Mouse (Mus musculus) spleen, adult 2 months (tissue): ENCODE measurements around the gene Fancc. TPM values are rescaled to one million over a fixed set of nuclear protein-coding genes. Genes with fewer than 3 reads are reported as not detected.

Source experiments
- DNase-seq, 2 experiments: peaks; one replicate each; pipeline versions ENCODE4 v3.0.0 to v3.0.0-alpha.2; 2012 to 2021; ENCODE audit warnings: low spot score in 2 of 2, low read depth in 1 of 2
- H3K27ac ChIP-seq: fragments of 200-500 bp; 2 replicates; pipeline ENCODE4 v1.5.1; 2012; ENCODE audit warnings: low read length, inconsistent platforms; ENCODE audit not compliant: insufficient read depth
- H3K27me3 ChIP-seq: fragments of 200-500 bp; 2 replicates; pipeline ENCODE4 v1.6.1; 2012; ENCODE audit warnings: mild to moderate bottlenecking, moderate library complexity, low read length, inconsistent platforms; ENCODE audit not compliant: control insufficient read depth, insufficient read depth
- H3K36me3 ChIP-seq: fragments of 200-500 bp; 2 replicates; pipeline ENCODE4 v1.6.1; 2012; ENCODE audit warnings: mild to moderate bottlenecking, low read length, inconsistent platforms; ENCODE audit not compliant: control insufficient read depth, insufficient read depth
- H3K4me1 ChIP-seq: fragments of 200-500 bp; 2 replicates; pipeline ENCODE4 v1.6.1; 2011; ENCODE audit warnings: inconsistent platforms; ENCODE audit not compliant: control insufficient read depth, insufficient read depth, insufficient read length
- H3K4me3 ChIP-seq: fragments of 200-500 bp; 2 replicates; pipeline ENCODE4 v1.5.1; 2011; ENCODE audit warnings: mild to moderate bottlenecking, inconsistent platforms; ENCODE audit not compliant: insufficient read depth, insufficient read length; ENCODE audit errors: extremely low read depth
- CTCF ChIP-seq: fragments of 200-500 bp; IDR thresholded peaks from 2 replicates; pipeline ENCODE4 v1.5.1; 2011; ENCODE audit warnings: mild to moderate bottlenecking, inconsistent platforms; ENCODE audit not compliant: insufficient read depth, insufficient read length, insufficient replicate concordance; ENCODE audit errors: extremely low read depth
- POLR2A ChIP-seq: fragments of 200-500 bp; IDR thresholded peaks from 2 replicates; pipeline ENCODE4 v1.6.1; 2011; ENCODE audit warnings: low read depth, low read length, inconsistent platforms
- WGBS: fragments of 180-500 bp; shearing (Covaris S2); methylation state at CpG from one replicate; pipeline ENCODE4 v1.1.7; 2018; 5-methylcytosine and 5-hydroxymethylcytosine counted together
- polyA plus RNA-seq: library from polyadenylated mRNA; depleted of rRNA; stranded (reverse); fragments of >200 nt; gene quantifications from 2 replicates; pipeline ENCODE4 v1.2.3, GENCODE M21; 2012

The Fancc gene
- polyA plus RNA-seq, 1 experiment: 5.1 TPM

DNA sequence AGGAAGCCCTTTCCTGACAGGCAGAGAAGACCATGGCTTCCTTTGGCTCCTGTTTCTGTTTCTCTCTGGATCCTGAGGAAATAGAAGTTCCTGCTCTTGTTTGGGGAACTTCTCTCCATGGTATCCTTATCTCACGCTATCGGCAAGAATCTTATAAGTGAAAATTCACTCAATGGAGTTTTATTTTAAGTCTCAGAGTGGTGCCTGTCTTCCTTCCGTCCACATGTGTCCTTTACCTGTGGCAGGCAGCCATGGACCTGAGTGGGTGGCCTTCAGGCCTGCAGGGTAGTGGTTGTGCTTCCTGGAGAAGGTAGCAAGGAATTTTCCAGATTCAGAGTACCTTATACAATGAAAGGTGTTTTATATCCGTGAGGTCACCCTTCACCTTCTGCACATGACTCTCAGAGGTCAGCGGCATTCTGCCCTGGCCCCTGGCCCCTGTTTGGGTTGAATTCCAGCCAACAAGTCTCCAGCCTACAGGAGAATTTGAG lies 218.9 kb downstream of the Fancc start:
- no peak overlapping the region for H3K27ac ChIP-seq
- DNase-seq: no peak
- H3K4me1 ChIP-seq: peaks cover 7% of the 10 kb centered on the region; the same call in 1 of the 2 replicates
- H3K27me3 ChIP-seq: no peaks in the 10 kb centered on the region
- WGBS: 52% methylated on average over 5 of the region's 5 CpGs
- no peak for TF ChIP-seq CTCF
- no peak for TF ChIP-seq POLR2A
- peaks cover 4% of the 10 kb centered on the region; the same call in 1 of the 2 replicates for H3K36me3 ChIP-seq
- H3K4me3 ChIP-seq: no peak overlapping the region

DNA sequence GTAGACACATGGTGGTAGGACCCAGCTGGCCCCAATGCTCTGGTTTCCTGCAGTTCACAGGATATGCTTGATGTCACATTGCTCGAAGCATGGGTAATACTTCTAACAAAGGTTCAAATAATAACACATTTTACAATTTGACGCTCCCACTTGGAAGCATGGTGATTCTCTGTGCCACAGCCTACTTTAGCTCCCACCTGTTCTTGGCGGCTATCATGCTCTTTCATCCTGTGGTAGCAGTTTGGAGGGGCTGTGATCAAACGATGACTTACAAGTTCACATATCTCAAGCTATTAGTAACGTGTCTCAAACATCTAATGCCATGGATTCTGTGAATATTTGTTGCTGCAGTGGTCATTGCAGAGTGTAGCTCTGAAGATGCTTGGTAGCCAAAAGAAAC lies 219.8 kb downstream of the Fancc start:
- Histone ChIP-seq H3K4me3 (no peak overlapping the region), H3K4me1 (peaks cover 7% of the 10 kb centered on the region; the same call in 1 of the 2 replicates), H3K27me3 (no peaks in the 10 kb centered on the region), H3K36me3 (peaks cover 4% of the 10 kb centered on the region; the same call in 1 of the 2 replicates), H3K27ac (no peak overlapping the region)
- 57% methylated on average over 5 of the region's 5 CpGs for WGBS
- DNase-seq: no peak
- TF ChIP-seq CTCF (no peak), POLR2A (no peak)

DNA sequence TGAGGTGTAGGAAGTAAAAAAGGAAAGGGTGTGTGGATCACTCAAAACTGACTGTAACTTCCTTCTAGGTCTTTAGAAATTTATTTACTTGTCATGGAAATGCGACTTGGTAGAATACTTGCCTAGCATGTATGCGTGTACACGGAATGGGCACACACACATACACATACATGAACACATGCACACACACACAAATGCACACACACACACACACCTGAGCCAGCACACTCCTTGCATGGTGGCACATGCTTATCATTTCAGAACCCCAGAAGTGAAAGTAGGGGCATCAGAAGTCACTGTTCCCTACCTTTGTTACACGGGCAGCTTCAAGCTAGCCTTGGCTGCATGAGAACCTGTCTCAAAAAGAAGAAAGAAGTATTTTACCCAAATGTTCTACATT lies 220.7 kb downstream of the Fancc start:
- peaks cover 2% of the 10 kb centered on the region; the same call in 1 of the 2 replicates for H3K36me3 ChIP-seq
- DNase-seq: no peak
- WGBS: 70% methylated on average over 4 of the region's 4 CpGs

DNA sequence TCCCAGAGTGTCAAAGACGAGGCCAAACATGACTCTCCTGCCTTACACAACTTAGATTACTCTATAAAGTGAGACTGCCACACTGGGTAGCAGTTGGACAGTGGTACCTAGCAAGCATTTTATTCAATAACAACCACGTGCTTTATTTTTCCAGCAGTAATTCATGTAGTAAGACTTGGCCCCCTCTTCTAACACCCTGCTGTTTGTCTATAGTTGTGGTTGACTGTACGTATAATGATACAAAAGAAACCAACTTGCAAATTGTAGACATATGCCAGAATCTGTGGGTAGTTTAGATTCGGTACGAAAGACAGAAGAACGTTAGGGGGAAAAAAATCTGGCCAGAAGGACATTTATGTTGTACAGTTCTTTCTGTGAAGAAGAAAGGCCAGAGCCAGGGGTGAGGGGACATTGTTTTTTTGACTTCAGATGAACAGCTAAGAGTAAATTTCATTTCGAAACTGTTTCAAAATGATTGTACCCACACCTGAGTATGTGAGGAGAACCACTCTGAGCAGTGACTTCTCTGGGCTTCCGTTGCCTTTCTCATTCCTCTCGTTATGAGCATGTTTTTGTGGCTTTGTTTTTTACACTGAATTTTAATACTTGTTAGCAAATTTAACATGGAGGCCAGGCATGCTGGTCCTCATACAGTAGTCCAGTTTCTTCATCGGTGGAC lies 222.5 kb downstream of the Fancc start:
- Histone ChIP-seq H3K4me3 (no peak overlapping the region), H3K27me3 (no peaks in the 10 kb centered on the region), H3K4me1 (peaks cover 7% of the 10 kb centered on the region; the same call in 1 of the 2 replicates), H3K27ac (no peak overlapping the region), H3K36me3 (peaks cover 2% of the 10 kb centered on the region; the same call in 1 of the 2 replicates)
- DNase-seq: no peak
- TF ChIP-seq CTCF (no peak), POLR2A (no peak)
- WGBS: 87% methylated on average over 10 of the region's 10 CpGs

More for the DNA sequence above, 220.7 kb downstream of the Fancc start:
- H3K4me3 ChIP-seq: no peak overlapping the region
- TF ChIP-seq CTCF: no peak
- TF ChIP-seq POLR2A: no peak
- no peak overlapping the region for H3K27ac ChIP-seq
- no peaks in the 10 kb centered on the region for H3K27me3 ChIP-seq
- H3K4me1 ChIP-seq: peaks cover 7% of the 10 kb centered on the region; the same call in 1 of the 2 replicates

DNA sequence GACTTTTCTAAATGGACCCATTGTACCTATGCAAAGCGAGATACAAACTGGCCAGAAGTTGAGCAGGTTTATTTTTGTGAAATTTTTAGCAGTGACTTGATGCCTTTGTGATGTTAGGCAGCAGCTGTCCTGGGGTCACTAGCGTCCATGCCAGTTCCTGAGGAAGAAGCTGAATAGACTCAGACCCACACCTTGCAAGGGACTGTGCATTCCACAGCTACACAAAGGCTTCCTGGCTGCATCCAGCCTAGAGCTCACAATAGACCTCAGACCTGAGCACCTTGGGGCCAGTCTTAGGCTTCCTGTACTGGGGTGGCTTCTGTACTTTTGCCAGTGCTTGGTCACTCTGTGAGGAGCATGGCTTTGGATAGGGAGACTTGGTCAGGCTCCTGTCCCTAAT lies 223.2 kb downstream of the Fancc start:
- Histone ChIP-seq H3K4me3 (no peak overlapping the region), H3K27ac (no peak overlapping the region), H3K4me1 (peaks cover 7% of the 10 kb centered on the region; the same call in 1 of the 2 replicates), H3K27me3 (no peaks in the 10 kb centered on the region), H3K36me3 (peaks cover 2% of the 10 kb centered on the region; the same call in 1 of the 2 replicates)
- no peak for TF ChIP-seq CTCF
- TF ChIP-seq POLR2A: no peak
- 81% methylated on average over 2 of the region's 2 CpGs for WGBS
- DNase-seq: no peak

DNA sequence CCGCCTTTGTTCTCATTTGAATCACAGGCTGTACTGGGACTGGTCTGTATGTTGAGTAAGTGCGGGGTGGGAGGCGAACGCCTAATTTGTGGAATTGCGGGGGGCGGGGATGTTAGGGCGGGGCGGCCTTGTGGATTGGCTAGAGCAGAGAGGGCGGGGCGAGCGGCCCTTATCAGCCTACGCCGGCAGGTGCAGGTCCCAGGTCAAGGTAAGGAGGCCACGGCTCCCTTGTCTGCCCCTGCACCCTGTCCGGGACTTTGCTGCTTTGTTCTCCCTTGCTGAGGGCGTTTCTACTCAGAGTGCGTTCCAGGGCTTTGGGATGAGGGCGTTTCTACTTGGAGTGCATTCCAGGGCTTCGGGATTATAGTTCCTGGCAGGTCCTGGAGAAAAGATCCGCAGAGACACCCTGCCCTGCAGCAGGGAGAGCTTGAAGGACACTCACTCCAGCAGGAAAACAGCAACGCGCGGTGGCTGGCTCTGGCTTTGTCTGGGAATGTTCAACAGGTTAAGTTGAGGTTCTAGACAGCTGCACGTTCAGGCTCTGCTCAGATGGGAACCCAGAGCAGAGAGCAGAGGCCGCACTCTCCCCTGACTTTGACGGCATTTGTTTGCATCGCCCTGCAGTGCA lies 224.4 kb downstream of the Fancc start:
- Histone ChIP-seq H3K4me1 (peaks cover 5% of the 10 kb centered on the region; the same call in 1 of the 2 replicates), H3K36me3 (peaks cover 2% of the 10 kb centered on the region; the same call in 1 of the 2 replicates), H3K27me3 (no peaks in the 10 kb centered on the region), H3K4me3 (no peak overlapping the region; the same call in 1 of the 2 replicates), H3K27ac (no peak overlapping the region; the same call in 1 of the 2 replicates)
- 83% methylated on average over 24 of the region's 27 CpGs for WGBS
- no peak for TF ChIP-seq POLR2A
- no peak for TF ChIP-seq CTCF
- no peak for DNase-seq
